Mouse (Mus musculus) midbrain, embryonic 16.5 days (tissue): ENCODE measurements around the gene Fcgr1. TPM values are rescaled to one million over a fixed set of nuclear protein-coding genes. Genes with fewer than 3 reads are reported as not detected.
A peak's percentile ranks its signal among the peaks of the same experiment; 100 is the strongest.
"Not testable (repeated sequence)": the region's sequence is repeated elsewhere in the genome, so short reads cannot be mapped to it uniquely, and the experiment has no call there.

ENCODE experiments used
- ATAC-seq: fragments of 200-750 bp; cut with Nextera tagmentation; 2 replicates; pipeline ENCODE4 v1.8.0; 2017; ENCODE audit warnings: moderate TSS enrichment
- H3K27ac ChIP-seq: fragments of 300-500 bp; sonication (generic); 2 replicates; pipeline ENCODE4 v1.5.1; 2014; ENCODE audit warnings: mild to moderate bottlenecking, low read length, mixed read lengths
- H3K27me3 ChIP-seq: fragments of 300-500 bp; sonication (generic); 2 replicates; pipeline ENCODE4 v1.6.1; 2014; ENCODE audit warnings: low read depth, low read length, mixed read lengths; ENCODE audit not compliant: control insufficient read depth, insufficient read depth
- H3K36me3 ChIP-seq: fragments of 300-500 bp; sonication (generic); 2 replicates; pipeline ENCODE4 v1.6.1; 2014; ENCODE audit warnings: mild to moderate bottlenecking, low read length, moderate library complexity, mixed read lengths; ENCODE audit not compliant: control insufficient read depth, insufficient read depth
- H3K4me1 ChIP-seq: fragments of 300-500 bp; sonication (generic); 2 replicates; pipeline ENCODE4 v1.6.1; 2014; ENCODE audit warnings: mild to moderate bottlenecking, low read length, mixed read lengths; ENCODE audit not compliant: control insufficient read depth, insufficient read depth
- H3K4me2 ChIP-seq: fragments of 300-500 bp; sonication (generic); 2 replicates; pipeline ENCODE4 v1.6.1; 2014; ENCODE audit warnings: mild to moderate bottlenecking, low read length, mixed read lengths
- H3K4me3 ChIP-seq: fragments of 300-500 bp; sonication (generic); 2 replicates; pipeline ENCODE4 v1.5.1; 2014; ENCODE audit warnings: low read depth, mild to moderate bottlenecking, low read length, moderate library complexity, mixed read lengths
- H3K9ac ChIP-seq: fragments of 300-500 bp; sonication (generic); 2 replicates; pipeline ENCODE4 v1.6.1; 2014; ENCODE audit warnings: low read depth, low read length, mixed read lengths
- H3K9me3 ChIP-seq: fragments of 300-500 bp; sonication (generic); replicated peaks from 2 replicates; pipeline ENCODE4 v1.6.1; 2014; ENCODE audit warnings: mild to moderate bottlenecking, low read length, mixed read lengths; ENCODE audit not compliant: control insufficient read depth, poor library complexity, severe bottlenecking
- WGBS: fragments of 180-500 bp; shearing (Covaris S2); extraction: QIAGEN DNeasy Blood & Tissue Kit; methylation state at CpG from one replicate; pipeline ENCODE4 v1.1.7; 2014; 5-methylcytosine and 5-hydroxymethylcytosine counted together
- polyA plus RNA-seq: library from polyadenylated mRNA; unstranded; fragments of >200 nt; fragmentation: Nextera tagmentation; extraction: Ambion mirVana; gene quantifications from 2 replicates; pipeline ENCODE4 v1.2.1, GENCODE M21; 2015

The Fcgr1 gene
- polyA plus RNA-seq, 1 experiment from 2014 or later = 1.5 TPM

DNA sequence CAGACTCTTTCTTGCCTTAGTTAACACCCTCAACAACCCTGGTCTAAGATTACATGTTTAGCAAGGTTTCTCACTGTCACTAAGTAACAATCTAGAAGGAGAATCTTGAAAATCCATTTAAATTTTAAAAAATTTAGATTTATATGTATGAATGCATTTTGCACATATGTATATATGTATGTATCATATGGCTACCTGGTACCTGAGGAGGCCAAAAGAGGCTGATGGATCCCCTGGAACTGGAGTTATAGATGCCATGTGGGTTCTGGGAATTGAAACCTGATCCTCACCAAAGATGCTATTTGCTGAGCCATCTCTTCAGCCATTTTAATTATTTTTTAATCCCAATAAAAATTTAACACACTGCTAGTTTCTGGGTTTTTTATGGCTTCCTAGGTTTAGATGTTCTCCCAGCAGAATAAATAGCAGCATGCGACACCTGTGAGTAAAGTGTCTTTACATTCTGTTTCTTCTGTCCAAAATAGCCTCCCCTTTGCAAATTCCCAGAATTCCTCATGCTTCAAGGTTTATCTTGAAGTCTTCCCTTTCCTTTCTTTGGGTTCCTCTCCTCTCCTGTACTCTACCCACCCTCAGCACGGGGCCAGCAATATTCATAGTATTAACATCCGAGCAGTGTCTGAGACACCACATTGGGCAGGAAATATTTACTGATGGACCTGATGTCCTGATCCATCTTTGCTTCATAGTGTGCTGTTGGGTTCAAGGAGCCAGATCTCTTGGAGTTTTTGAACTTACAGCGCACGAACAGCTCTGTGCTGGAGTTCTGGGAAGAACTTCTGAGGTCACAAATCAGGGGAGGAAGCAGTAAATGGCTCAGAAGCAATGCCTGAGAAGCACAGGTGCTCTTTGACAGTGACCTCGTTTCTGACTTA lies 45.4 kb downstream of the Fcgr1 start:
- no peaks in the 10 kb centered on the region for H3K36me3 ChIP-seq
- ATAC-seq = no peak
- H3K9me3 ChIP-seq = no peaks in the 10 kb centered on the region
- H3K4me2 ChIP-seq = no peak overlapping the region; the same call in 1 of the 2 replicates
- no peak overlapping the region for H3K9ac ChIP-seq
- WGBS = 58% methylated on average over 6 of the region's 6 CpGs
- no peaks in the 10 kb centered on the region for H3K27me3 ChIP-seq
- H3K27ac ChIP-seq = no peak overlapping the region
- peaks cover 13% of the 10 kb centered on the region for H3K4me1 ChIP-seq
- H3K4me3 ChIP-seq = no peak overlapping the region

DNA sequence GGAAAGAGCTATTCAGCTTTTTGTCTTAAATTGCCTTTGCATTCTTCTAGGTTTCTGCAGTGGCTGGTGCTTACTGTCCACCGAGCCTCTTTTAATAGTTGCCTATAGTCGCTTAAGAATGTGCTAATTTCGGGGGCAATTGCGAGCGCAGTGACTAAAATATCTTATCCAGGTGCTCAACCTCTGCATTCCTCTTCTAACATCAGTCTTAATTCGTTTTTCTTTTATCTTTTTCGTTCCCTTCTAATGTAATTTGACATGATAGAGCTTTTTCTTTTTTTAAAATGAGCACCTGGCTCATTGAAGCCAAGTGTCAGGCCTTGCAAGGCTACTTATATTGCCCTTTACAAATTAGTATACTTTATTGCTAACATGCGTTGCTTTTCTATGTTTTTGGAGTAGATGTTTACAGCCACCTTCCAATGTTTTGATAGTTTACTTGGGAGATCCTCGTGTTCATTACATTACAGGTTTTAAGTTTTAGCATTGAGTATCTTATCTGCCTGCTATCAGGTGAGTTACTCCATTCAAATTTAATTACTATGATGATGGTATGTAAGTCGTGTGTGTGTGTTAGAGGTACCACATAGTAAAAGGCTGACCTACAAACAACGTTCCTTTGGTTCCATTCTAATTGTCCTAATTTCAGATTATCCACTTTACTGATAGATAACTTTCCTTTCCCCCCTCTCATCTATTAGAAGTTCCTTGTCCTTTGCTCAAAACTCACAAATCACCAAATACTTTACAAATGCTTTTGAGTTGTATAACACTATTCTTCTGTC lies 46.2 kb downstream of the Fcgr1 start:
- ATAC-seq = no peak
- no peak overlapping the region for H3K9ac ChIP-seq

DNA sequence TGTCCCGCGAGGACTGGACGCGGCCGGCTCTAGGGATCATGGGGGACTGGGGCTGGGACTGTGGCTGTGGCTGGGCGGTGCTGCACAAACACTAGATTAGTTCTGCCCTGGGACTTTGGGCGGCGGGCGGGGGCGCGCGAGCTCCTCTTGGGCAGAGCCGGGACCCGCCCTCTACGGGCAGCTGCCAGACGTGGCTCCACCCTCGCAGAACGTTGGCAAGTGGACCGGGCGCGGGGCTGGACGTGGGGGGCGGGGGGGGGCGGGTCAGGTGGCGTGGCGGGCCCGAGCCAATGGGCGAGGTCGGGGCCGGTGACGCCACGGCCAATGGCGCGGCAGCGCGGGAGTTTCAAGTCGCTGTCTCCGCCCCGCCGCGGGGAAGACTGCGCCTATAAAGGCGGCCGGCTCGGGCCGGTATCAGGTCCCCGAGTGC lies 47.3 kb downstream of the Fcgr1 start, which contains the start of gene Hist2h3c1:
Hist2h3c1 (plus strand) TSS at position 259 of the 430 bp plus-strand sequence.
- Histone ChIP-seq H3K4me1 (peaks cover 13% of the 10 kb centered on the region), H3K4me2 (peak within 1 kb of the TSS; percentile 42), H3K27ac (peak within 1 kb of the TSS; percentile 60; the same call in 1 of the 2 replicates), H3K4me3 (peak within 1 kb of the TSS; percentile 31)
- not testable (repeated sequence) for H3K9me3 ChIP-seq, H3K9ac ChIP-seq, H3K27me3 ChIP-seq, H3K36me3 ChIP-seq
- WGBS = no CpG with 5 or more reads among the region's 47 CpGs
- ATAC-seq = peak; percentile 90

More for the DNA sequence above, 46.2 kb downstream of the Fcgr1 start:
- peaks cover 13% of the 10 kb centered on the region for H3K4me1 ChIP-seq
- H3K27me3 ChIP-seq = no peaks in the 10 kb centered on the region
- H3K9me3 ChIP-seq = no peaks in the 10 kb centered on the region
- 4% methylated on average over 11 of the region's 11 CpGs for WGBS
- H3K4me2 ChIP-seq = peak overlapping the region; percentile 42
- H3K27ac ChIP-seq = no peak overlapping the region
- H3K36me3 ChIP-seq = no peaks in the 10 kb centered on the region
- peak overlapping the region; percentile 26 for H3K4me3 ChIP-seq

DNA sequence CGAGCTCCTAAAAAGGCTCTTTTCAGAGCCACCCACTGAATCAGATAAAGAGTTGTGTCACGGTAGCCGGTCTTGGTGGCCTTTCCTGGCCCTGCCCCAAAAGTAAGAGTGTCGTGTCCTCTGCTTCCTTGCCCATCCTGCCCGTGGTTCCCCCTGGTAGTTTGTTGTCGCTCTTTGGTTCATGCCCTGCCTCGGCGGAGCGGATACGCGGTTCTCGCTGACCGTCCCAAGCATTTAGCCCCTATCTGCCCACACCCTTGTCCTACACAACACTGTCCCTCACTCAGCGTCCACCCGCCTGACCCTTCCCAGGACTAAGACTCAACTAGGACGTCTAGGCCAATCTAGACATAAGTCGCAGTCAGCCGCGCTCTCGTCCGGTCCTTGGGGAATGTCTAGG lies 47.8 kb downstream of the Fcgr1 start:
- not testable (repeated sequence) for H3K9ac ChIP-seq

DNA sequence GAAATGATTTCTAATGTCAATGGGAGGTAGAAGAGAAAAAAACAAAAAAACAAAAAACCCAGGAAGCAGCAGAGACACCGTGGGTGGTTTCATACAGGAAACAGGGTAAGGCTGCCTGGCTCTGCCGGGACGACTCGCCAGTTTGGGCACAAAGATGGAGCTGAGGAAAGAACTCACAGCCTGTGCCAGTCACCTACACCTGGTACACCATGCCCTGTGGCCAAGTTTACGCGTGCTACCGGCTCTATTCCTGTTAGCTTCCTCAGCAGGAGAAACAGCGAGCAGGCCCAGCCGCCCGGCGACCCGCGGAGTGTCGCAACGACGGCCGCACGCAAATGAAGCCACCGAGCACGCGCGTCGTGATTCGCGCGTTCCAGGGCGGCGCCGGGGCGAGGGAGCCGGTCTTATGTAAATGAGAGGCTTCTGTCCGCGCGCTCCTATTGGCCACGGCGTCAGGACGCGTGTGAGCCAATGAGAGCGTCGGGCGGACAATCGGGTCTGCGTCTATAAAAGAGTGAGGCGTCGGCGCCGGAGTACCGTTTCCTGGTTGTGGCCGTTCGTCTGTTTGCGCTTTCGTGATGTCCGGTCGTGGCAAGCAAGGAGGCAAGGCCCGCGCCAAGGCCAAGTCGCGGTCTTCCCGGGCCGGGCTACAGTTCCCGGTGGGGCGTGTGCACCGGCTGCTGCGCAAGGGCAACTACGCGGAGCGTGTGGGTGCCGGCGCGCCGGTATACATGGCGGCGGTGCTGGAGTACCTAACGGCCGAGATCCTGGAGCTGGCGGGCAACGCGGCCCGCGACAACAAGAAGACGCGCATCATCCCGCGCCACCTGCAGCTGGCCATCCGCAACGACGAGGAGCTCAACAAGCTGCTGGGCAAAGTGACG lies 48.5 kb downstream of the Fcgr1 start, which contains the start of gene Hist2h2aa1:
Hist2h2aa1 (plus strand) TSS at position 495 of the 884 bp plus-strand sequence.
- ATAC-seq = peak; percentile 92
- Histone ChIP-seq H3K4me1 (peaks cover 18% of the 10 kb centered on the region), H3K27ac (peak within 1 kb of the TSS; percentile 93), H3K4me3 (peak within 1 kb of the TSS; percentile 42), H3K9ac (peak within 1 kb of the TSS; percentile 77), H3K4me2 (peak within 1 kb of the TSS; percentile 68)
- not testable (repeated sequence) for H3K27me3 ChIP-seq, H3K36me3 ChIP-seq, H3K9me3 ChIP-seq
- 1% methylated on average over 23 of the region's 88 CpGs for WGBS

More for the DNA sequence above, 47.8 kb downstream of the Fcgr1 start:
- peak; percentile 59 for ATAC-seq
- 0 out of 2 replicates have a peak overlapping the region, but pooled peaks have one; percentile 31 for H3K4me2 ChIP-seq
- H3K4me1 ChIP-seq = peaks cover 14% of the 10 kb centered on the region
- H3K27me3 ChIP-seq, H3K9me3 ChIP-seq, H3K36me3 ChIP-seq: not testable (repeated sequence)
- WGBS = 0% methylated on average over 10 of the region's 21 CpGs
- H3K4me3 ChIP-seq = peak overlapping the region; percentile 31
- H3K27ac ChIP-seq = peak overlapping the region; percentile 60; the same call in 1 of the 2 replicates

DNA sequence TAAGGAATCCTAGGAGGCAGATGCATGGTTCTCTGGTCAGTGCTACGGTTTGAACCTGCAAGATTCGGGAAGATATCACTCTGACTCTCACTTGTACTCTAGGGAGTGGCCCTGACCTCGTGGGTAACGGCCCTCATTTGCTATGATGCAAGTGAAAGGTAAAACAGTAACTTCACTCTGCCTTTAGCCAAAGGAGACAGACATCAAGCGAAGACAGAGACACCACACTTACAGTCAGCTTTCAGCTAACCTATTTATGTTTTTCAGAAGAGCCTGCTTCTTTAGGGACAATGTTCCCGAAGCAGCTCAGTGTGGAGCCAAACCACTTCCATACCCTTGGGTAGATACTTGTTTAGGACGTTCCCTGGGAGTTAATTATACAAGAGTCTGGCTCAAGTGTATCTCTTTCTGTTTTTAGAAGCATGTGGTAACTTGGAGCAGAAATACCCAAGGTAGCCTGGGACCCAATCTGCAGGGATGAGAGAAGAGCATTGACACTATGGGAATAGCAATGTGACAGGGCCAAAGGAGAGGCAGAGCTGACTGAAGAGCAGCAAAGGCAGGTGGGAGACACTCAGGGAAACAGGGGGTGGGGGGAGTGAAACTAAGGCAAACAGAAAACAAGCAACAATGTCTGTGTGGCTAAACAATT lies 49.7 kb downstream of the Fcgr1 start:
- Histone ChIP-seq H3K4me3 (no peak overlapping the region), H3K9ac (no peak overlapping the region)
- 86% methylated on average over 7 of the region's 7 CpGs for WGBS

DNA sequence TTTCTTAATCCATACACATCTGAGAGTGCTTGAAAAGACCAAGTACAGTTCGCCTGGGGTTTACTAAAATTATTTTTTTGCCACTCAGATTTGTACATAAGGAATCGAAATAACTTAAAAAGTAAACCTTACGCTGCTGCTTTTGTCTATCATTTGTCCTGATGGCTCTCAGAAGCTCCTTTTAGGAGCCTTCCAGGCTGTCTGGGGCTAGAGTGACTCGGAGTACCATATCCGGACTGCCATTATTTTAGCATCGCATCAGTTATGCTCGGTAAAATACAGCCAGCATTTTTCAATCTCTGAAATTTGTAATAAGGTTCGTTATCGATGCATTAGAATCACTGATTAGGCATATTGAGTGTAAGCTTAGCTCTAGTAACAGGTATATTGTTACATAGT lies 53.0 kb downstream of the Fcgr1 start:
- Histone ChIP-seq H3K4me1 (peaks cover 21% of the 10 kb centered on the region), H3K27me3 (no peaks in the 10 kb centered on the region), H3K4me2 (peak overlapping the region; percentile 56), H3K9me3 (no peaks in the 10 kb centered on the region), H3K36me3 (no peaks in the 10 kb centered on the region), H3K9ac (peak overlapping the region; percentile 58), H3K4me3 (peak overlapping the region; percentile 34; the same call in 1 of the 2 replicates), H3K27ac (peak overlapping the region; percentile 82)
- WGBS = 72% methylated on average over 9 of the region's 9 CpGs
- no peak for ATAC-seq

More for the DNA sequence above, 49.7 kb downstream of the Fcgr1 start:
- H3K4me1 ChIP-seq = peaks cover 18% of the 10 kb centered on the region
- peak overlapping the region; percentile 93 for H3K27ac ChIP-seq
- no peaks in the 10 kb centered on the region for H3K27me3 ChIP-seq
- no peaks in the 10 kb centered on the region for H3K9me3 ChIP-seq
- peak overlapping the region; percentile 68; the same call in 1 of the 2 replicates for H3K4me2 ChIP-seq
- no peak for ATAC-seq
- H3K36me3 ChIP-seq = no peaks in the 10 kb centered on the region
